Mouse (Mus musculus) embryonic facial prominence, embryonic 14.5 days (tissue): ENCODE data around the gene Apol6. TPM values are rescaled to one million over a fixed set of nuclear protein-coding genes. Genes with fewer than 3 reads are reported as not detected.

Experiments used
- ATAC-seq: fragments of 200-750 bp; cut with Nextera tagmentation; 2 replicates; pipeline ENCODE4 v1.8.0; 2017; ENCODE audit warnings: low read depth, moderate number of reproducible peaks, moderate TSS enrichment
- DNase-seq: peaks from one replicate; pipeline ENCODE4 v3.0.0-alpha.2; 2015; ENCODE audit warnings: low spot score
- H3K27ac ChIP-seq: fragments of 300-500 bp; sonication (generic); replicated peaks from 2 replicates; pipeline ENCODE4 v1.5.1; 2014; ENCODE audit warnings: low read depth, mild to moderate bottlenecking, low read length, moderate library complexity
- H3K27me3 ChIP-seq: fragments of 300-500 bp; sonication (generic); replicated peaks from 2 replicates; pipeline ENCODE4 v1.6.1; 2014; ENCODE audit warnings: low read length; ENCODE audit not compliant: control insufficient read depth, insufficient read depth
- H3K36me3 ChIP-seq: fragments of 300-500 bp; sonication (generic); 2 replicates; pipeline ENCODE4 v1.6.1; 2014; ENCODE audit warnings: low read length, mixed read lengths; ENCODE audit not compliant: control insufficient read depth, insufficient read depth
- H3K4me1 ChIP-seq: fragments of 300-500 bp; sonication (generic); 2 replicates; pipeline ENCODE4 v1.6.1; 2014; ENCODE audit warnings: antibody characterized with exemption, low read length; ENCODE audit not compliant: control insufficient read depth, insufficient read depth
- H3K4me2 ChIP-seq: fragments of 300-500 bp; sonication (generic); 2 replicates; pipeline ENCODE4 v1.6.1; 2014; ENCODE audit warnings: low read depth, mild to moderate bottlenecking, low read length, moderate library complexity, mixed read lengths
- H3K4me3 ChIP-seq: fragments of 300-500 bp; sonication (generic); 2 replicates; pipeline ENCODE4 v1.5.1; 2014; ENCODE audit warnings: low read depth, mild to moderate bottlenecking, low read length
- H3K9ac ChIP-seq: fragments of 300-500 bp; sonication (generic); 2 replicates; pipeline ENCODE4 v1.6.1; 2014; ENCODE audit warnings: low read depth, mild to moderate bottlenecking, low read length, moderate library complexity, mixed read lengths
- H3K9me3 ChIP-seq: fragments of 300-500 bp; sonication (generic); 2 replicates; pipeline ENCODE4 v1.6.1; 2016; ENCODE audit warnings: low read length; ENCODE audit not compliant: control insufficient read depth
- WGBS: fragments of 180-500 bp; shearing (Covaris S2); extraction: QIAGEN DNeasy Blood & Tissue Kit; methylation state at CpG from one replicate; pipeline ENCODE4 v1.1.7; 2014; 5-methylcytosine and 5-hydroxymethylcytosine counted together
- polyA plus RNA-seq: library from polyadenylated mRNA; unstranded; fragments of >200 nt; fragmentation: Nextera tagmentation; extraction: Ambion mirVana; gene quantifications from 2 replicates; pipeline ENCODE4 v1.2.1, GENCODE M21; 2014

Gene Apol6
- polyA plus RNA-seq, 1 experiment from 2014 or later: 0.21 TPM

DNA sequence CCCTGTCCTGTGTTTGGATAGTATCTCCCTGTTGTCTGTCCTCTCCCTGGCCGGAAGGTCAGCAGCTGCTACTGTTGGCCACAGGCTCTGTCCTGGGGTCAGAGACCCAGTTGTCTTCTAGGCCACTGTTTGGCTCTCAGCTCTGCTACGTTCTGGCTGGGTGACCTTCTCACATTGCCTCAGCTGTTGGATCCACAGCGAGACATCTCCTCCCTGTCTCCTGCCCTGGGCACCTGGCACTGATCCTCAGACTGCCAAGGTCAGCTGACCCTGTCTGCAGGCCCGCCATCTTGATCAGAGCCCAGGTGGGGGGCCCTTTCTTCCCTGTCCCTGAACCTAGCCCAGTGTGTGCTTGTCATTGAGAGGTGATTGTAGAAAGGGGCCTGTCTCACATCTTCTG is 29.5 kb upstream of the Apol6 start:
- WGBS: 48% methylated on average over 4 of the region's 4 CpGs
- H3K27ac ChIP-seq: peak overlapping the region; percentile 25
- H3K9ac ChIP-seq: no peak overlapping the region
- H3K4me1 ChIP-seq: peaks cover 15% of the 10 kb centered on the region
- no peak overlapping the region for H3K4me3 ChIP-seq
- DNase-seq (peak; percentile 39), ATAC-seq (0 out of 2 replicates have a peak, but pooled peaks have one; percentile 7)
- H3K27me3 ChIP-seq: no peaks in the 10 kb centered on the region
- H3K9me3 ChIP-seq: no peaks in the 10 kb centered on the region
- H3K4me2 ChIP-seq: no peak overlapping the region
- H3K36me3 ChIP-seq: no peaks in the 10 kb centered on the region

- no peaks in the 10 kb centered on the region for H3K36me3 ChIP-seq
- ATAC-seq (no peak), DNase-seq (no peak)
- no peak overlapping the region for H3K9ac ChIP-seq
- H3K27ac ChIP-seq: no peak overlapping the region
- H3K4me3 ChIP-seq: no peak overlapping the region
- H3K4me1 ChIP-seq: peaks cover 19% of the 10 kb centered on the region
- WGBS: 93% methylated on average over 6 of the region's 6 CpGs
- H3K27me3 ChIP-seq: no peaks in the 10 kb centered on the region
- no peaks in the 10 kb centered on the region for H3K9me3 ChIP-seq
- no peak overlapping the region for H3K4me2 ChIP-seq
Measured at GRCm38 (mm10) chr15:77016509-77016908, 28.0 kb upstream of the Apol6 start.

GRCm38 (mm10) chr15:77017897-77018296 is 26.6 kb upstream of the Apol6 start:
- no peak for DNase-seq
- H3K4me2 ChIP-seq: no peak overlapping the region
- H3K36me3 ChIP-seq: no peaks in the 10 kb centered on the region
- no peaks in the 10 kb centered on the region for H3K9me3 ChIP-seq
- no peak overlapping the region for H3K27ac ChIP-seq
- H3K9ac ChIP-seq: no peak overlapping the region
- H3K4me1 ChIP-seq: peaks cover 26% of the 10 kb centered on the region
- no peak overlapping the region for H3K4me3 ChIP-seq
- no peaks in the 10 kb centered on the region for H3K27me3 ChIP-seq
- ATAC-seq: no peak

GRCm38 (mm10) chr15:77018740-77019340 is 25.7 kb upstream of the Apol6 start:
- Histone ChIP-seq H3K27me3 (no peaks in the 10 kb centered on the region), H3K9ac (no peak overlapping the region), H3K9me3 (no peaks in the 10 kb centered on the region), H3K4me3 (no peak overlapping the region), H3K27ac (no peak overlapping the region), H3K4me2 (no peak overlapping the region), H3K4me1 (peaks cover 22% of the 10 kb centered on the region), H3K36me3 (no peaks in the 10 kb centered on the region)
- 70% methylated on average over 6 of the region's 6 CpGs for WGBS
- DNase-seq: peak; percentile 66
- no peak; the same call in 1 of the 2 replicates for ATAC-seq

GRCm38 (mm10) chr15:77019533-77019932 is 25.0 kb upstream of the Apol6 start:
- Histone ChIP-seq H3K4me3 (no peak overlapping the region), H3K4me1 (peaks cover 15% of the 10 kb centered on the region), H3K9me3 (no peaks in the 10 kb centered on the region), H3K4me2 (no peak overlapping the region), H3K27me3 (no peaks in the 10 kb centered on the region), H3K9ac (no peak overlapping the region), H3K27ac (no peak overlapping the region), H3K36me3 (no peaks in the 10 kb centered on the region)
- whole genome bisulfite sequencing: 85% methylated on average over 7 of the region's 7 CpGs
- DNase-seq (no peak), ATAC-seq (no peak)

- H3K27ac ChIP-seq: no peak overlapping the region
- ATAC-seq: no peak
- peaks cover 11% of the 10 kb centered on the region; the same call in 1 of the 2 replicates for H3K4me1 ChIP-seq
- no peak overlapping the region for H3K4me3 ChIP-seq
- no peaks in the 10 kb centered on the region for H3K27me3 ChIP-seq
- H3K4me2 ChIP-seq: no peak overlapping the region
- DNase-seq: no peak
- no peaks in the 10 kb centered on the region for H3K36me3 ChIP-seq
- 91% methylated on average over 4 of the region's 4 CpGs for WGBS
- no peak overlapping the region for H3K9ac ChIP-seq
- no peaks in the 10 kb centered on the region for H3K9me3 ChIP-seq
Measured at GRCm38 (mm10) chr15:77020136-77020535, 24.4 kb upstream of the Apol6 start.

DNA sequence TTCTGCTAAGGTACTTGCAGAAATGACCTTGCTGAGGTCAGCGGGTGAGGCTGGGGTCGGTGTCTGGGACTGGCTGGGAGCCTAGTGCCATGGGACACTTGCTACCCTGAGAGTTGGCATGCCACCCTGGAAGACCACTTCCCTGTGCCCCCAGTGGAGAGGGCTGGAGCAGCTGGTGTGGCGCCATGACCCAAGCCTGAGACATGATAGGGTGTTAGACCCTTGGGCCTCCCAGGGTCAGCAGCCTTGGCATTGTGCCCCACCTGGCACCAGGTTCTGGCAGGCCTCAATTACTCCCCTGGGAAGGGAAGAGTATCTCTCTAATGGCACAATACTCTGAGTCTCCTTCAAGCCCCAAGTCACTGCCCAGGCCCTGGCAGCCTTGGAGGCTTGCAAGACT is 23.5 kb upstream of the Apol6 start:
- Histone ChIP-seq H3K4me1 (peaks cover 11% of the 10 kb centered on the region; the same call in 1 of the 2 replicates), H3K4me3 (no peak overlapping the region), H3K27me3 (no peaks in the 10 kb centered on the region), H3K9me3 (no peaks in the 10 kb centered on the region), H3K27ac (peak overlapping the region; percentile 65), H3K9ac (no peak overlapping the region), H3K36me3 (no peaks in the 10 kb centered on the region), H3K4me2 (no peak overlapping the region)
- 92% methylated on average over 3 of the region's 3 CpGs for WGBS
- ATAC-seq (no peak), DNase-seq (no peak)

DNA sequence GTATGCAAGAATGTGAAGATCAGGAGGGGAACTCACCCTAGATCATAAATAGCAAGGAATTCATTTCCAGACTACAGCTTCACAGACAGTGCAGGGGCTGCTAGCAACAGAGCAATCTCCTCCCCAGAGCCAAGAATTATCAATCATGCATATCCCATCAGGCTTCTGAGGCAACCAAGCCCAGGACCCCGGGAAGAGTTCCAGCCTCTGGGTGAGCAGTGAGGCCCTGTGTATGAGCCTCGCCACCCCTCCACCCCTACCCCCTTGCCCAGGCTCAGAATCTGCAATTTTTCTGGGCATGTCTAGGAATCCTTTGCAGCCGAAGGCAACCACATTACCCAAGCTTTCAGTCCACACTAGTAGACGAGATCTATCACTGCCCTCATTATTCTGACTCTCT is 22.7 kb upstream of the Apol6 start:
- WGBS: 65% methylated on average over 4 of the region's 4 CpGs
- ATAC-seq (no peak), DNase-seq (peak; percentile 63)
- Histone ChIP-seq H3K4me1 (peaks cover 11% of the 10 kb centered on the region; the same call in 1 of the 2 replicates), H3K9me3 (no peaks in the 10 kb centered on the region), H3K4me3 (no peak overlapping the region), H3K9ac (no peak overlapping the region), H3K4me2 (no peak overlapping the region), H3K27ac (peak overlapping the region; percentile 65), H3K36me3 (no peaks in the 10 kb centered on the region), H3K27me3 (no peaks in the 10 kb centered on the region)

GRCm38 (mm10) chr15:77022401-77022957 is 22.1 kb upstream of the Apol6 start:
- DNase-seq (no peak), ATAC-seq (no peak)
- Histone ChIP-seq H3K9me3 (no peaks in the 10 kb centered on the region), H3K4me1 (peaks cover 11% of the 10 kb centered on the region; the same call in 1 of the 2 replicates), H3K27me3 (no peaks in the 10 kb centered on the region), H3K4me3 (no peak overlapping the region), H3K9ac (no peak overlapping the region), H3K27ac (peak overlapping the region; percentile 65), H3K36me3 (no peaks in the 10 kb centered on the region), H3K4me2 (no peak overlapping the region)
- 64% methylated on average over 5 of the region's 5 CpGs for WGBS
